Mouse (Mus musculus) erythroblast, embryonic 14.5 days (primary cell): ENCODE results near the gene Ubox5.

ENCODE experiments used
- GATA1 ChIP-seq: IDR thresholded peaks from 2 replicates; pipeline ENCODE4 v1.6.1; 2012; ENCODE audit warnings: low read length, inconsistent platforms, mixed read lengths
- TAL1 ChIP-seq: IDR thresholded peaks from 3 replicates; pipeline ENCODE4 v1.6.1; 2012; ENCODE audit warnings: low read length, inconsistent platforms, mixed read lengths

GRCm38 (mm10) chr2:130677211-130677610 is 47.4 kb upstream of the Ubox5 start:
- TF ChIP-seq TAL1 (no peak), GATA1 (no peak)
